Mouse (Mus musculus) liver, postnatal 0 days (tissue): ENCODE measurements around the gene Vps37b.

Experiments
- CTCF ChIP-seq: sonication (generic); IDR thresholded peaks from 2 replicates; pipeline ENCODE4 v1.5.1; 2016; ENCODE audit warnings: antibody characterized with exemption, low read depth
- EP300 ChIP-seq: IDR thresholded peaks from 2 replicates; pipeline ENCODE4 v1.6.1; 2016; ENCODE audit warnings: antibody characterized with exemption, low read depth, mild to moderate bottlenecking

DNA sequence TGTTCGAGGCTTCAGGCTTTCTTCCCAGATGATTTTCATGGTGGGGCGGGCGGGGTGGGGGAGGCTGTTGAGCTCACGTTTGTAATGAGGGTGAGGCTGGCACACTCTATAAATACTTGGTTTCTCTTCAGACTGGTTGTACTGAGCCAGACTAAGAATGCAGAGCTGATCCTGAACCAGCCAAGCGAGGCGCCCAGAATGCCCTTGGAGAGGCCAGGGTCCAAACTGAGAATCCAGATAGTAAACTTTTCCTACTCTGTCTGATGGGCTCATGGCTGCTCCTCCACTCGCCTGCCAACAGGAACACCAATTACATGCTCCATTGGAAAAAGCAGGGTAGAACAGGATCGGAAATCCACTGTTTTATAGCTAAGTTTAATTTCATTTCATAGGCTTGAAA lies 62.9 kb downstream of the Vps37b start:
- TF ChIP-seq CTCF = no peak
- no peak for TF ChIP-seq EP300
